Mouse (Mus musculus) 3T3-L1 (cell line): ENCODE results near the gene Lmx1b.

Experiments
- DNase-seq: peaks from one replicate; pipeline ENCODE4 v3.0.0-alpha.2; 2015; ENCODE audit warnings: low read depth, low spot score

Gene Lmx1b

GRCm38 (mm10) chr2:33640171-33640721 is at the start of gene Lmx1b:
Gene Lmx1b, minus strand, starts transcription at chr2:33640511.
- DNase-seq: no peak

- DNase-seq: peak; percentile 32
Measured at GRCm38 (mm10) chr2:33689880-33690462, 49.7 kb upstream of the Lmx1b start.

- DNase-seq: no peak
Measured at GRCm38 (mm10) chr2:33689155-33689879, 49.0 kb upstream of the Lmx1b start.

DNA sequence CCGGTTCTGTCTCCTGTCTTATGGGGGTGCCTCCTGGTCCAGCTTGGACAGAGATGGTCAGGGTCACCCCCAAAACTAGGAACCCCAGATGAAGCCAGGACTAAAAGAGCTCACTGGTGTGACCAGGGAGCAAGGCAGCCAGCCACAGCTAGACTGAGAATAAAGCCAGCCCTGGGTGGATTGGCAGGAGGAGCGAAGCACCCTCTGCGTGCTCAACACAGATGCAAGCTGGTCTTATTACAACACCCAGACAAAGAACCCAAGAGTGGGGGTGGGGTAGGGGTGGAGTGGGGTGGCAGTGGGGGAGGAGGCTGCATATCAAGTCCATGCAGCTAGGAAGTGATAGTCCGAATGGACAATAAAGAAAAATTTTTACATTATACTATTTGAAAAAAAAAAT is 43.3 kb upstream of the Lmx1b start:
- no peak for DNase-seq

DNA sequence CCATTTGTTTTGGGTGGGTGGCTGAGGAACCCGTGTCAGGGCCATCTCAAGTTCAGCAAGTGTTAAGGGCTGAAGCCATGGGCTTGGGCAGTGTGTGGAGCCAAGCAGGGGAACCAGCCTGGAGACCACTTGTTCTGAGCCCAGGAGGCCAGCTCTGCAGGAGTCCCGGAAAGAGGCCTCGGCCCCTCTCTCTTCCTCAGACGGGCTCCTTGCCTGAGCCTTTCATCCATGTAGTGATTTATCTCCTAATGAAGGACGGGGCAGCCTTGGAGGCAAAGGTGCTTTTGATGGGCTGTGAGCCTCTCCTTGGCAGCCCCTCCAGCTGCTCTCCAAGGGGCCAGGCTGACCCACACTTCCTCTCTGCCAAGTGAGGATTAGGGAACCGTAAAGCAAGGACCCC is 42.8 kb upstream of the Lmx1b start:
- DNase-seq: no peak

DNA sequence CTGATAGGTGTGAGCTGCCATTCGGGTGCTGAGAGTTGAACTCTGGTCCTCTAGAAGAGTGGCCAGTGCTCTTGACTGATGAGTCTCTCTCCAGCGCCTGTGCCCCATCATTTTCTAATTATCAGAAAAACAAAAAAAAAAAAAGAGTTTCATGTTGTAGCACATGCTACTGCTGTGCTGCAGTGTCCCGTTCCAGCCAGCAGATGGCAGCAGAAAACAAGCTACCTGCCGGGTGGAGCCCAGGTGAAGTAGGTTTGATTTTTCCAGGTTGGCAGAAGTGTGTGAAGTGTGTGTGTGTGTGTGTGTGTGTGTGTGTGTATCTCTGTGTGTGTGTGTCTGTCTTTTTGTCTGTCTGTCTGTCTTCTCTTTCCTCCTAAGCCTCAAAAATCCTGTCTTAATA is 41.9 kb upstream of the Lmx1b start:
- peak; percentile 64 for DNase-seq

- DNase-seq: no peak
Measured at GRCm38 (mm10) chr2:33678950-33679654, 38.8 kb upstream of the Lmx1b start.

DNA sequence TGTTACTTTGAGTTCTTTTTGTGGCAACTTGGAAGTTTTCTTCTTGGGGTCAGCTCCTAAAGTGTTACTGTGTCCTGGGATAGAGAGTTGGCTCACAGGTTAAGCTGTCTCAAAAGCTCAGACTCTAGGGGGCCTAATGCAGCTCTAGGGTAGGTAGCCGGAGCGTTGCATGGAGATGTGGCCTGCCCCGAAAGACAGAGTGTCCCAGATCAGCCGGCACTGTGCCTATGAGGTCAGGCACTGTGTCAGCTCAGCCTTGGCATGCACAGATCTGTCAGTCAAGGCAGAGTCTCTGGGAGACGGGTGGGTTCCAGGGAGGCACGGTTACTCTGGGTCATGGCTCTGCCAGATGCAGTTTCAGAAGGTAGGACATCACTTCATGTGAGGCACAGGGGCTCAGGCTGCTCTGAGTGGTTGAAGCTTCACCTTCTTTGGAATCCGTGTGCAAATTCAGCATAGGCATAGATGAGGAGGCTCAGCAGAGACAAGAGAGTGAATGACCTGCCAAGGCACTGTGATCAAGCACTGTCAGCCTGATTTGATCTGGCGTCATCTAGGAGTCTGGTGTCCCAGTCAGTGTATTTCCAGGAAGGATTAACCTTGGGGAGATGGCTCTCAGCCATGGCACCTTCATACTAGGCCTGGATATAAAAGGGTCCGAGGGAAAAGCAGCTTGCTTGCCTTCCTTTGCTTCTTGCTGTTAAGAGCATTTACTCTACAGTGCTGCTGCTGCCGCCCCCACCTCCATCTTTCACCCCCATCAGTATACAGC is 32.6 kb upstream of the Lmx1b start:
- no peak for DNase-seq

GRCm38 (mm10) chr2:33668741-33669140 is 28.4 kb upstream of the Lmx1b start:
- no peak for DNase-seq

- DNase-seq: no peak
Measured at GRCm38 (mm10) chr2:33666388-33666945, 26.2 kb upstream of the Lmx1b start.

GRCm38 (mm10) chr2:33665363-33666058 is 25.2 kb upstream of the Lmx1b start:
- no peak for DNase-seq

- no peak for DNase-seq
Measured at GRCm38 (mm10) chr2:33664661-33665060, 24.4 kb upstream of the Lmx1b start.

- DNase-seq: no peak
Measured at GRCm38 (mm10) chr2:33659288-33659629, 18.9 kb upstream of the Lmx1b start.

- DNase-seq: no peak
Measured at GRCm38 (mm10) chr2:33658602-33659287, 18.4 kb upstream of the Lmx1b start.

- DNase-seq: no peak
Measured at GRCm38 (mm10) chr2:33652517-33653198, 12.3 kb upstream of the Lmx1b start.

GRCm38 (mm10) chr2:33649371-33649770 is 9.1 kb upstream of the Lmx1b start:
- DNase-seq: peak; percentile 64

GRCm38 (mm10) chr2:33648894-33649293 is 8.6 kb upstream of the Lmx1b start:
- DNase-seq: peak; percentile 34

- DNase-seq: no peak
Measured at GRCm38 (mm10) chr2:33646283-33646550, 5.9 kb upstream of the Lmx1b start.

DNA sequence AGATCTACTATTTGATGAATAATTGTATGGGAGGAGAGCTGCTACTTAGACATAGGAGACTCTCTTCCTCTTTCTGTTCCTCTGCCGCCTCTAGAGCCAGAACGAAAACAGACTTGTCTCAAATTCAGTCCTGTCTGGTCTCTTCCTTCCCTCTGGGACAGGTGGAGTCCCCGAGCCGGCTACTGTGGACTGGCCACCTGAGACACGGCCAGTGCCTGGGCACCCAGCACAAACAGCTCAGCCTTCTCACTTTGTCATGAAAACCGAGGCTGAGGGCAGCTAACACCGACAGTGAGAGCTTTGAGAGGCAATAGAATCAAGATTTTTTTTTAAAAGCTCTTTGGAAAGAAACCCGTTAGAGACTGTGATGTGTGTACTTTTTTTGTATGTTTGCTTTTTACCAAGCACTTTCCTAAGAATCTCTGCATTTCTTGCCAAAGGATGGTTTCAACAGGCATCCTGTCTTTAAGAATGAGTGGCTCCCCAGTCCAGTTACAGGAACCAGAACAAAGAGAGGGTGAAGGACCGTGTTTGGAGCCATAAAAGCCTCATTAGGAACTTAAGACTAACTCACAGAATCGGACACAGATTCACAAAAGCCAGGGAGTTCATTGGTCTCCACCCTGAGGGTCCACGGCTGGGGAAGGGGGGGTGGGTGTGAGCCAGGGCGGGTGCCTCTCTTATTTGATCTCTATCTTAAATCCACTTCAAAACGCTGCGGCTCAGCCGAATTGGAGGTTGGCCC is 5.4 kb upstream of the Lmx1b start:
- no peak for DNase-seq
